Mouse (Mus musculus): ENCODE measurements around the gene Psg16.
"Not testable (repeated sequence)": the region's sequence is repeated elsewhere in the genome, so short reads cannot be mapped to it uniquely, and the experiment has no call there.

Gene Psg16

GRCm38 (mm10) chr7:17091280-17091679 lies 17.4 kb downstream of the Psg16 start:
- no peak for DNase-seq (ENCODE audit: low spot score in 2 of 2)

GRCm38 (mm10) chr7:17101631-17102030 lies 27.8 kb downstream of the Psg16 start:
- DNase-seq (ENCODE audit: low spot score in 2 of 2): not testable (repeated sequence)

DNA sequence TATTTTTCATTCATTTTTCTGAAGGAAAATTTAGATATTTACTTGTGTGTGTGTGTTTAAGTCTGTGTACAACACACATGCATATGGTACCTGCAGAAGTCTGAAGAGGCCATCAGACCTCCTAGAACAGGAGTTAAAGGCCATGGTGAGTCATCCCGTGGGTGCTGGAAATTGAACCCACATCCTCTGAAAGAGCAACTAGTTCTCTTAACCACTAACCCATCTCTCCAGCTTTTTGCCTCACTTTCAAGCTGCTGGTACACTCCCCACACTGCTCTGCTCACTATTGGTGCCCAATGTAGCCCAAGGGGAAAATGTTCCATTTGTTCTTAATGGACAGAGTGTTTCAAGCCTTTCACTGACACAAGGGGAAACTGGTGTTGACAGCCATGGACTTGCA lies 61.5 kb downstream of the Psg16 start:
- no peak for DNase-seq (ENCODE audit: low spot score in 2 of 2)

DNA sequence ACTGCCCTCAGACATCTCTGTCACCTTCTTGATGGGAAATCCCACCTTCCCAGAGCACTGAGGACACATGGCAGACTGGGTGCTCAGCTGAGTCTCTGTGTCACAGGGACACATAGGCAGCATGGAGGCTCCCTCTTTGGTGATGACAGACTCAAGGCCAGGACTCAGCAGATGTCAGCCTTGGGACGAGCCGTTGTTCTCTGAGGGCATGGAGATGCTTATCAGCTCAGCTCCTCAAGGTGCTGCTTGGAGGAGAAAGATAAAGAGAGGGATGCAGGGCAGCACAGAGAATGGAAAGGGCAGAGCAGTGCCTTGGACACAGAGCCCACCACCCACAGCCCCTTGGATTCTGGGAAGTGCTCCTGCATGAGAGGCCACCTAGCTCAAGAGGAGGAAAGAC lies 76.1 kb downstream of the Psg16 start, which contains the start of gene Ceacam3:
TSS of gene Ceacam3 (plus strand) at position 352 of the 400 bp plus-strand sequence.
- DNase-seq (ENCODE audit: low spot score in 2 of 2): no peak

DNA sequence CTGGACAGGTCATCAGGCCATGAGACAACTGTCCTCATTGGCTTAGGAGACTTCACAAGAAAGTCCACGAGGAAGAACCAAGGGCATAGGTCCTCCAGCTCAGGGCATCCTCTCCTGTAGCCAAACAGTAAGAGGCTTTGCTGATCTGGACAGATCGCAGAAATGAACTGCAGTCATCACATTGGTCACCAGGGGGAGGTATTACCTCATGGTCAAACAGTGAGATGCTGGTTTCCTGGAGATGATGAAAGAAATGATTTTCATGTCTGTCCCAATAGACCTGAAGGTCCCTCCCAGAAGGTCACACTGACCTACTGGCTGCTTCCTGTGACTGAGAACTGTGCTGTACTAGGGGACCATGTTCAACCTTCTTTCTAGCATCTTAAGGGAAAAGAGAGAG lies 81.8 kb downstream of the Psg16 start:
- peak in 1 of 2 experiments; percentile 5 for DNase-seq (ENCODE audit: low spot score in 2 of 2)

DNA sequence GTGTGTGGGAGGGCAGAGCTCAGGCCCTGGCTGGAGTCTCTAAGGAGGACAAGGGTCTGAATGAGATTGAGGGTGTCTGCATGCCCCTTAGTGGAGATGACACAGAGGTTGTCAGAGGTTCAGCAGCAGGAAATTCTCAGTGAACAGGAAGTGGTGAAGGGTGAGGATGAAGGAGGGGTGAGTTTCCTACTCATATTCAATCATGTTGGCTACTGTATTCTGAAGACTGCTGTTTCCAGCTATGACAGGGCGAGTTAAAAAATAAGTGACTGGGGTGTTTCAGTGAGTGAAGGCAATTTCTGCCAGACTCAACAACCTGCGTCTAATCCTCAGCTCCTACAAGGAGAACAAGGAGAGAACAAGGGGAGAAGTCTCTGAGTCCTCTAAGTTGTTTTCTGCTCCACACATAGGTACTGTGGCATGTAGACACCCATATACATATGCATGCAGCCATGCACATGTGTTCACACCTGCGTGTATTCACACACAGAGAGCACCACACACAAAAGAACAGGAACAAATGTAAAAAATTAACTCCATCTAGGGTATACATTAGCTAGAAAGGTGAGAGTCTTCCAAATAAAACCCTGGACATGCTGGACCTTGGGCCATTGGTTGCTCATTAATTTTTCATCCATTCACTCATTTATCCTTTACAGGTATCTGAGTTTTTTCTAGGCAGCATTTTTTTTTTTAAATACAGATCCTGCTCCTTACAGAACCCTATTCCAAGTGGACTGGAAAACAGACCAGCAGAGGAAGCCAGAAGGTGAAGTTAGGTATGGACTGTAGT lies 83.2 kb downstream of the Psg16 start:
- DNase-seq (ENCODE audit: low spot score in 2 of 2): no peak

GRCm38 (mm10) chr7:17159011-17159410 lies 85.2 kb downstream of the Psg16 start:
- no peak for DNase-seq (ENCODE audit: low spot score in 2 of 2)

GRCm38 (mm10) chr7:17171827-17172226 lies 98.0 kb downstream of the Psg16 start:
- no peak for DNase-seq (ENCODE audit: low spot score in 2 of 2)

Data from frontal cortex, postnatal 10 days (tissue).